Mouse (Mus musculus) heart, embryonic 12.5 days (tissue): ENCODE data around the gene Il11. TPM values are rescaled to one million over a fixed set of nuclear protein-coding genes. Genes with fewer than 3 reads are reported as not detected.

ENCODE experiments used
- ATAC-seq: fragments of 200-750 bp; cut with Nextera tagmentation; 2 replicates; pipeline ENCODE4 v1.8.0; 2017; ENCODE audit warnings: moderate TSS enrichment, moderate library complexity; ENCODE audit not compliant: insufficient number of reproducible peaks, low FRiP score
- H3K27ac ChIP-seq: fragments of 300-500 bp; sonication (generic); 2 replicates; pipeline ENCODE4 v1.5.1; 2016; ENCODE audit warnings: mild to moderate bottlenecking, moderate library complexity; ENCODE audit not compliant: poor library complexity, severe bottlenecking
- H3K27me3 ChIP-seq: fragments of 300-500 bp; sonication (generic); replicated peaks from 2 replicates; pipeline ENCODE4 v1.6.1; 2016; ENCODE audit warnings: mild to moderate bottlenecking, moderate library complexity
- H3K36me3 ChIP-seq: fragments of 300-500 bp; sonication (generic); 2 replicates; pipeline ENCODE4 v1.6.1; 2016; ENCODE audit warnings: mild to moderate bottlenecking, moderate library complexity
- H3K4me1 ChIP-seq: fragments of 300-500 bp; sonication (generic); replicated peaks from 2 replicates; pipeline ENCODE4 v1.6.1; 2016; ENCODE audit warnings: mild to moderate bottlenecking
- H3K4me2 ChIP-seq: fragments of 300-500 bp; sonication (generic); 2 replicates; pipeline ENCODE4 v1.6.1; 2016; ENCODE audit warnings: mild to moderate bottlenecking, moderate library complexity
- H3K4me3 ChIP-seq: fragments of 300-500 bp; sonication (generic); 2 replicates; pipeline ENCODE4 v1.5.1; 2016; ENCODE audit warnings: mild to moderate bottlenecking
- H3K9ac ChIP-seq: fragments of 300-500 bp; sonication (generic); 2 replicates; pipeline ENCODE4 v1.6.1; 2016; ENCODE audit warnings: mild to moderate bottlenecking, moderate library complexity
- H3K9me3 ChIP-seq: fragments of 300-500 bp; sonication (generic); replicated peaks from 2 replicates; pipeline ENCODE4 v1.6.1; 2016; ENCODE audit warnings: mild to moderate bottlenecking, moderate library complexity
- WGBS: fragments of 180-500 bp; shearing (Covaris S2); methylation state at CpG from one replicate; pipeline ENCODE4 v1.1.7; 2016; 5-methylcytosine and 5-hydroxymethylcytosine counted together
- polyA plus RNA-seq: library from polyadenylated mRNA; unstranded; fragments of >200 nt; fragmentation: Nextera tagmentation; extraction: Ambion mirVana; gene quantifications from 2 replicates; pipeline ENCODE4 v1.2.1, GENCODE M21; 2016

Gene Il11
- polyA plus RNA-seq, 1 experiment from 2014 or later: 0.28 TPM

- H3K4me2 ChIP-seq: peak within 1 kb of the TSS; percentile 71
- peak; percentile 92 for ATAC-seq
- 3% methylated on average over 24 of the region's 24 CpGs for WGBS
Observed at GRCm38 (mm10) chr7:4752821-4753570, 29.7 kb downstream of the Il11 start, which contains the start of gene Cox6b2. Gene Cox6b2, minus strand, starts transcription at chr7:4753094.

GRCm38 (mm10) chr7:4751971-4752820 is 30.5 kb downstream of the Il11 start:
- Histone ChIP-seq H3K9ac (peak overlapping the region; percentile 59; the same call in 1 of the 2 replicates), H3K4me2 (peak overlapping the region; percentile 71), H3K27me3 (no peaks in the 10 kb centered on the region), H3K4me1 (peaks cover 15% of the 10 kb centered on the region), H3K9me3 (peaks cover 3% of the 10 kb centered on the region; the same call in 1 of the 2 replicates), H3K27ac (no peak overlapping the region), H3K4me3 (peak overlapping the region; percentile 50), H3K36me3 (no peaks in the 10 kb centered on the region; the same call in 1 of the 2 replicates)
- ATAC-seq: peak; percentile 88
- WGBS: 2% methylated on average over 30 of the region's 30 CpGs

More at GRCm38 (mm10) chr7:4752821-4753570, 29.7 kb downstream of the Il11 start, which contains the start of gene Cox6b2:
- Histone ChIP-seq H3K4me3 (peak within 1 kb of the TSS; percentile 50), H3K9me3 (peaks cover 3% of the 10 kb centered on the region; the same call in 1 of the 2 replicates), H3K36me3 (no peaks in the 10 kb centered on the region; the same call in 1 of the 2 replicates), H3K27me3 (no peaks in the 10 kb centered on the region), H3K4me1 (peaks cover 15% of the 10 kb centered on the region), H3K27ac (no peak within 1 kb of the TSS), H3K9ac (peak within 1 kb of the TSS; percentile 59)

- Histone ChIP-seq H3K9me3 (no peaks in the 10 kb centered on the region), H3K4me2 (no peak overlapping the region), H3K4me1 (peaks cover 22% of the 10 kb centered on the region), H3K36me3 (peaks cover 29% of the 10 kb centered on the region), H3K4me3 (no peak overlapping the region), H3K27ac (no peak overlapping the region), H3K9ac (no peak overlapping the region), H3K27me3 (no peaks in the 10 kb centered on the region)
- peak; percentile 17; the same call in 1 of the 2 replicates for ATAC-seq
- WGBS: 51% methylated on average over 2 of the region's 2 CpGs
Observed at GRCm38 (mm10) chr7:4749169-4749568, 33.5 kb downstream of the Il11 start.

GRCm38 (mm10) chr7:4748321-4748720 is 34.3 kb downstream of the Il11 start:
- H3K9ac ChIP-seq: no peak overlapping the region
- no peak overlapping the region for H3K4me2 ChIP-seq
- peaks cover 35% of the 10 kb centered on the region for H3K36me3 ChIP-seq
- no peak for ATAC-seq
- no peaks in the 10 kb centered on the region for H3K27me3 ChIP-seq
- 66% methylated on average over 4 of the region's 4 CpGs for WGBS
- H3K9me3 ChIP-seq: no peaks in the 10 kb centered on the region
- H3K27ac ChIP-seq: no peak overlapping the region
- H3K4me3 ChIP-seq: no peak overlapping the region
- peaks cover 21% of the 10 kb centered on the region for H3K4me1 ChIP-seq

- peak; percentile 9; the same call in 1 of the 2 replicates for ATAC-seq
- 54% methylated on average over 9 of the region's 9 CpGs for WGBS
Observed at GRCm38 (mm10) chr7:4747156-4747899, 35.3 kb downstream of the Il11 start.

GRCm38 (mm10) chr7:4746326-4746980 is 36.2 kb downstream of the Il11 start:
- H3K4me2 ChIP-seq: no peak overlapping the region

More at GRCm38 (mm10) chr7:4747156-4747899, 35.3 kb downstream of the Il11 start:
- Histone ChIP-seq H3K4me2 (no peak overlapping the region), H3K36me3 (peaks cover 45% of the 10 kb centered on the region), H3K4me3 (no peak overlapping the region), H3K27me3 (no peaks in the 10 kb centered on the region), H3K9me3 (no peaks in the 10 kb centered on the region), H3K4me1 (peaks cover 27% of the 10 kb centered on the region), H3K9ac (no peak overlapping the region), H3K27ac (no peak overlapping the region)

GRCm38 (mm10) chr7:4744886-4745285 is 37.8 kb downstream of the Il11 start:
- no peak overlapping the region for H3K9ac ChIP-seq
- H3K27ac ChIP-seq: no peak overlapping the region
- peaks cover 49% of the 10 kb centered on the region for H3K36me3 ChIP-seq
- no peak overlapping the region for H3K4me2 ChIP-seq
- no peaks in the 10 kb centered on the region for H3K9me3 ChIP-seq
- 93% methylated on average over 6 of the region's 6 CpGs for WGBS
- no peaks in the 10 kb centered on the region for H3K27me3 ChIP-seq
- peaks cover 30% of the 10 kb centered on the region for H3K4me1 ChIP-seq
- H3K4me3 ChIP-seq: no peak overlapping the region
- no peak for ATAC-seq

More at GRCm38 (mm10) chr7:4746326-4746980, 36.2 kb downstream of the Il11 start:
- Histone ChIP-seq H3K9ac (0 out of 2 replicates have a peak overlapping the region, but pooled peaks have one; percentile 23), H3K27me3 (no peaks in the 10 kb centered on the region), H3K4me1 (peaks cover 27% of the 10 kb centered on the region), H3K9me3 (no peaks in the 10 kb centered on the region), H3K4me3 (no peak overlapping the region), H3K36me3 (peaks cover 49% of the 10 kb centered on the region), H3K27ac (no peak overlapping the region)
- WGBS: 86% methylated on average over 22 of the region's 22 CpGs
- no peak for ATAC-seq

- 42% methylated on average over 2 of the region's 2 CpGs for WGBS
- H3K9me3 ChIP-seq: no peaks in the 10 kb centered on the region
- H3K27me3 ChIP-seq: no peaks in the 10 kb centered on the region
- H3K36me3 ChIP-seq: peaks cover 49% of the 10 kb centered on the region
- H3K4me3 ChIP-seq: no peak overlapping the region
- H3K4me2 ChIP-seq: no peak overlapping the region
- peaks cover 35% of the 10 kb centered on the region for H3K4me1 ChIP-seq
- H3K27ac ChIP-seq: no peak overlapping the region
- no peak for ATAC-seq
- H3K9ac ChIP-seq: no peak overlapping the region
Observed at GRCm38 (mm10) chr7:4743354-4743753, 39.3 kb downstream of the Il11 start.

GRCm38 (mm10) chr7:4742482-4742819 is 40.2 kb downstream of the Il11 start:
- H3K9ac ChIP-seq: peak overlapping the region; percentile 28
- peak overlapping the region; percentile 91 for H3K4me2 ChIP-seq

More at GRCm38 (mm10) chr7:4742482-4742819, 40.2 kb downstream of the Il11 start:
- no peak for ATAC-seq
- no peaks in the 10 kb centered on the region for H3K27me3 ChIP-seq
- peaks cover 49% of the 10 kb centered on the region for H3K36me3 ChIP-seq
- 84% methylated on average over 6 of the region's 6 CpGs for WGBS
- no peak overlapping the region for H3K27ac ChIP-seq
- H3K9me3 ChIP-seq: no peaks in the 10 kb centered on the region
- H3K4me1 ChIP-seq: peaks cover 35% of the 10 kb centered on the region
- no peak overlapping the region for H3K4me3 ChIP-seq
